Mouse (Mus musculus) ES-E14 (cell line): Measurements from ENCODE around the gene Zfp423. TPM values are rescaled to one million over a fixed set of nuclear protein-coding genes. Genes with fewer than 3 reads are reported as not detected.

Experiments used
- DNase-seq: peaks from one replicate; pipeline ENCODE4 v3.0.0-alpha.2; 2013; ENCODE audit warnings: low read depth, low spot score
- H3K27ac ChIP-seq: 2 replicates; pipeline ENCODE4 v1.5.1; 2012; ENCODE audit warnings: low read depth, mild to moderate bottlenecking, low read length, moderate library complexity, mixed read lengths; ENCODE audit not compliant: poor library complexity, insufficient read depth, severe bottlenecking
- H3K36me3 ChIP-seq: 2 replicates; pipeline ENCODE4 v1.6.1; 2012; ENCODE audit warnings: mild to moderate bottlenecking, low read length, moderate library complexity, mixed read lengths; ENCODE audit not compliant: control insufficient read depth, poor library complexity, insufficient read depth, severe bottlenecking
- H3K4me1 ChIP-seq, 2 experiments: fragments of 150-350 bp in 1 of 2; sonication (generic) in 1 of 2; 2 replicates each; pipeline ENCODE4 v1.6.1; 2012; ENCODE audit warnings: low read length in 2 of 2, mild to moderate bottlenecking in 1 of 2, mixed read lengths in 1 of 2; ENCODE audit not compliant: control insufficient read depth in 2 of 2, insufficient read depth in 2 of 2, poor library complexity in 1 of 2
- H3K4me3 ChIP-seq, 2 experiments: fragments of 150-350 bp in 1 of 2; sonication (generic) in 1 of 2; 2 replicates each; pipeline ENCODE4 v1.5.1; 2012; ENCODE audit warnings: low read length in 2 of 2, low read depth in 1 of 2, mild to moderate bottlenecking in 1 of 2, mixed read lengths in 1 of 2; ENCODE audit not compliant: insufficient read depth in 1 of 2, poor library complexity in 1 of 2, severe bottlenecking in 1 of 2
- H3K9ac ChIP-seq: 2 replicates; pipeline ENCODE4 v1.6.1; 2012; ENCODE audit warnings: low read depth, mild to moderate bottlenecking, low read length, mixed read lengths; ENCODE audit not compliant: poor library complexity, insufficient read depth, severe bottlenecking
- H3K9me3 ChIP-seq: fragments of 150-350 bp; sonication (generic); 2 replicates; pipeline ENCODE4 v1.6.1; 2012; ENCODE audit warnings: low read depth, mild to moderate bottlenecking, low read length; ENCODE audit not compliant: control insufficient read depth, insufficient read depth
- CHD2 ChIP-seq: IDR thresholded peaks from 2 replicates; pipeline ENCODE4 v1.6.1; 2014; ENCODE audit warnings: mild to moderate bottlenecking, low read depth, low read length, inconsistent platforms
- HCFC1 ChIP-seq: IDR thresholded peaks from 2 replicates; pipeline ENCODE4 v1.6.1; 2012; ENCODE audit warnings: low read length, inconsistent platforms, borderline replicate concordance; ENCODE audit not compliant: insufficient read depth
- MAFK ChIP-seq: IDR thresholded peaks from 2 replicates; pipeline ENCODE4 v1.6.1; 2014; ENCODE audit warnings: mild to moderate bottlenecking, low read depth, low read length, inconsistent platforms; ENCODE audit not compliant: insufficient read depth
- ZC3H11A ChIP-seq: IDR thresholded peaks from 2 replicates; pipeline ENCODE4 v1.6.1; 2012; ENCODE audit warnings: low read depth, mild to moderate bottlenecking, inconsistent platforms, low read length, borderline replicate concordance
- ZNF384 ChIP-seq: IDR thresholded peaks from 2 replicates; pipeline ENCODE4 v1.6.1; 2012; ENCODE audit warnings: low read depth, low read length, inconsistent platforms
- in situ Hi-C, 2 experiments: fragments of 600-800 bp; cut with MboI; formaldehyde crosslinking; loops; one replicate each; pipeline ENCODE4 v1.15.1; 2025; ENCODE audit warnings: low sequenced_read_pairs in 2 of 2, inconsistent platforms in 1 of 2; ENCODE audit not compliant: unreplicated experiment in 2 of 2
- total RNA-seq: library from RNA; depleted of rRNA; stranded (reverse); fragments of 300-350 nt; gene quantifications from 2 replicates; pipeline ENCODE4 v1.2.3, GENCODE M21; 2012

Zfp423 gene
- total RNA-seq, 1 experiment: 23.2 TPM

GRCm38 (mm10) chr8:87645829-87646483 is 313.4 kb downstream of the Zfp423 start:
- Histone ChIP-seq H3K27ac (no peak overlapping the region), H3K4me3 (no peak overlapping the region), H3K9me3 (no peaks in the 10 kb centered on the region), H3K9ac (no peak overlapping the region), H3K36me3 (no peaks in the 10 kb centered on the region), H3K4me1 (peaks cover 0 to 2% of the 10 kb centered on the region in 2 experiments; a peak in 1 of 4 replicates)
- in situ Hi-C loops: no loop called here
- TF ChIP-seq ZC3H11A: no peak
- TF ChIP-seq ZNF384: no peak
- TF ChIP-seq MAFK: no peak
- no peak for TF ChIP-seq HCFC1
- TF ChIP-seq CHD2: no peak
- no peak for DNase-seq

- TF ChIP-seq CHD2: no peak
- TF ChIP-seq MAFK: no peak
- no peak for TF ChIP-seq HCFC1
- no peak for TF ChIP-seq ZC3H11A
- no peak for TF ChIP-seq ZNF384
- Histone ChIP-seq H3K9ac (no peak overlapping the region), H3K36me3 (no peaks in the 10 kb centered on the region), H3K27ac (no peak overlapping the region), H3K4me3 (no peak overlapping the region), H3K4me1 (peaks cover 0 to 2% of the 10 kb centered on the region in 2 experiments; a peak in 1 of 4 replicates), H3K9me3 (no peaks in the 10 kb centered on the region)
- DNase-seq: no peak
- in situ Hi-C loops: no loop called here
These were observed 314.0 kb downstream of the Zfp423 start for GRCm38 (mm10) chr8:87645371-87645770.

- TF ChIP-seq ZNF384: no peak
- TF ChIP-seq CHD2: no peak
- TF ChIP-seq MAFK: no peak
- TF ChIP-seq HCFC1: no peak
- Histone ChIP-seq H3K27ac (no peak overlapping the region), H3K36me3 (no peaks in the 10 kb centered on the region), H3K4me3 (no peak overlapping the region), H3K9ac (no peak overlapping the region), H3K9me3 (no peaks in the 10 kb centered on the region), H3K4me1 (peaks cover 0 to 3% of the 10 kb centered on the region in 2 experiments; a peak in 1 of 4 replicates)
- in situ Hi-C loops: no loop called here
- DNase-seq: peak; percentile 55
These were observed 318.5 kb downstream of the Zfp423 start for GRCm38 (mm10) chr8:87640930-87641329.

- TF ChIP-seq CHD2: no peak
- no peak for TF ChIP-seq MAFK
- TF ChIP-seq ZNF384: no peak
- no peak for TF ChIP-seq HCFC1
- no peak for TF ChIP-seq ZC3H11A
- in situ Hi-C loops: no loop called here
These were observed 323.1 kb downstream of the Zfp423 start for GRCm38 (mm10) chr8:87636226-87636742.

GRCm38 (mm10) chr8:87631776-87632175 is 327.6 kb downstream of the Zfp423 start:
- Histone ChIP-seq H3K9ac (no peak overlapping the region), H3K36me3 (no peaks in the 10 kb centered on the region), H3K9me3 (no peaks in the 10 kb centered on the region), H3K27ac (no peak overlapping the region), H3K4me1 (peaks cover 4 to 28% of the 10 kb centered on the region in 2 experiments; a peak in 3 of 4 replicates), H3K4me3 (no peak overlapping the region)
- in situ Hi-C loops: no loop called here
- DNase-seq: no peak
- TF ChIP-seq ZC3H11A (no peak), ZNF384 (no peak), CHD2 (no peak), HCFC1 (no peak), MAFK (no peak)

More at GRCm38 (mm10) chr8:87636226-87636742, 323.1 kb downstream of the Zfp423 start:
- Histone ChIP-seq H3K4me1 (peaks cover 0 to 8% of the 10 kb centered on the region in 2 experiments; a peak in 1 of 4 replicates), H3K9me3 (no peaks in the 10 kb centered on the region), H3K36me3 (no peaks in the 10 kb centered on the region), H3K27ac (no peak overlapping the region), H3K4me3 (no peak overlapping the region), H3K9ac (no peak overlapping the region)
- DNase-seq: no peak
